Mouse (Mus musculus) liver, embryonic 11.5 days (tissue): ENCODE results near the gene Gm4302. TPM values are rescaled to one million over a fixed set of nuclear protein-coding genes. Genes with fewer than 3 reads are reported as not detected.
"Not testable (repeated sequence)": the region's sequence is repeated elsewhere in the genome, so short reads cannot be mapped to it uniquely, and the experiment has no call there.

Experiments
- ATAC-seq: fragments of 200-750 bp; cut with Nextera tagmentation; replicated peaks from 2 replicates; pipeline ENCODE4 v1.8.0; 2017; ENCODE audit warnings: moderate number of reproducible peaks, mild to moderate bottlenecking, moderate TSS enrichment, moderate library complexity; ENCODE audit not compliant: low FRiP score
- DNase-seq: peaks from one replicate; pipeline ENCODE4 v3.0.0-alpha.2; 2017; ENCODE audit warnings: low spot score
- H3K27ac ChIP-seq: fragments of 300-500 bp; sonication (generic); 2 replicates; pipeline ENCODE4 v1.5.1; 2014; ENCODE audit warnings: mild to moderate bottlenecking, low read depth, low read length, control low read depth
- H3K27me3 ChIP-seq: fragments of 300-500 bp; sonication (generic); replicated peaks from 2 replicates; pipeline ENCODE4 v1.6.1; 2014; ENCODE audit warnings: low read length, mixed read lengths; ENCODE audit not compliant: control insufficient read depth, insufficient read depth
- H3K36me3 ChIP-seq: fragments of 300-500 bp; sonication (generic); 2 replicates; pipeline ENCODE4 v1.6.1; 2014; ENCODE audit warnings: mild to moderate bottlenecking, low read length, moderate library complexity, mixed read lengths; ENCODE audit not compliant: control insufficient read depth, insufficient read depth
- H3K4me1 ChIP-seq: fragments of 300-500 bp; sonication (generic); replicated peaks from 2 replicates; pipeline ENCODE4 v1.6.1; 2014; ENCODE audit warnings: low read length, mixed read lengths; ENCODE audit not compliant: control insufficient read depth, insufficient read depth
- H3K4me2 ChIP-seq: fragments of 300-500 bp; sonication (generic); 2 replicates; pipeline ENCODE4 v1.6.1; 2014; ENCODE audit warnings: mild to moderate bottlenecking, control low read depth, moderate library complexity
- H3K4me3 ChIP-seq: fragments of 300-500 bp; sonication (generic); 2 replicates; pipeline ENCODE4 v1.5.1; 2014; ENCODE audit warnings: low read depth, low read length, control low read depth
- H3K9ac ChIP-seq: fragments of 300-500 bp; sonication (generic); 2 replicates; pipeline ENCODE4 v1.6.1; 2014; ENCODE audit warnings: low read depth, low read length, control low read depth
- H3K9me3 ChIP-seq: fragments of 300-500 bp; sonication (generic); 2 replicates; pipeline ENCODE4 v1.6.1; 2016; ENCODE audit warnings: low read length, inconsistent platforms, mixed read lengths; ENCODE audit not compliant: control insufficient read depth
- WGBS: fragments of 180-500 bp; shearing (Covaris S2); extraction: QIAGEN DNeasy Blood & Tissue Kit; methylation state at CpG from one replicate; pipeline ENCODE4 v1.1.7; 2014; 5-methylcytosine and 5-hydroxymethylcytosine counted together
- polyA plus RNA-seq: library from polyadenylated mRNA; unstranded; fragments of >200 nt; fragmentation: Nextera tagmentation; extraction: Ambion mirVana; gene quantifications from 2 replicates; pipeline ENCODE4 v1.2.1, GENCODE M21; 2014

The Gm4302 gene
- not detected in 2 replicates for polyA plus RNA-seq

GRCm38 (mm10) chr10:100340536-100340935 lies at the start of gene Gm4302:
Gene Gm4302, plus strand, starts transcription at chr10:100340836.
- WGBS: no CpG with 5 or more reads among the region's 3 CpGs
- H3K4me1 ChIP-seq: not testable (repeated sequence)

GRCm38 (mm10) chr10:100296105-100296504 lies 44.5 kb upstream of the Gm4302 start:
- Histone ChIP-seq H3K4me1 (no peaks in the 10 kb centered on the region), H3K4me2 (no peak overlapping the region), H3K9ac (no peak overlapping the region), H3K9me3 (no peaks in the 10 kb centered on the region), H3K36me3 (no peaks in the 10 kb centered on the region), H3K27ac (no peak overlapping the region), H3K27me3 (no peaks in the 10 kb centered on the region), H3K4me3 (no peak overlapping the region)
- no peak for DNase-seq
- no peak for ATAC-seq
- 72% methylated on average over 2 of the region's 2 CpGs for WGBS

More at GRCm38 (mm10) chr10:100340536-100340935, at the start of gene Gm4302:
- not testable (repeated sequence) for H3K4me2 ChIP-seq, H3K27me3 ChIP-seq, H3K4me3 ChIP-seq, H3K9me3 ChIP-seq, H3K9ac ChIP-seq, H3K27ac ChIP-seq, H3K36me3 ChIP-seq, DNase-seq, ATAC-seq

- H3K4me3 ChIP-seq, ATAC-seq: not testable (repeated sequence)
These were observed 40.5 kb upstream of the Gm4302 start for GRCm38 (mm10) chr10:100300106-100300505.

GRCm38 (mm10) chr10:100335376-100335775 lies 5.3 kb upstream of the Gm4302 start, which contains the start of gene Gm4301:
Gene Gm4301, plus strand, starts transcription at chr10:100335676.
- not testable (repeated sequence) for H3K27ac ChIP-seq, H3K4me2 ChIP-seq, H3K9ac ChIP-seq, H3K4me3 ChIP-seq, DNase-seq, H3K9me3 ChIP-seq, H3K36me3 ChIP-seq, ATAC-seq, H3K4me1 ChIP-seq, H3K27me3 ChIP-seq
- WGBS: no CpG with 5 or more reads among the region's 2 CpGs

More at GRCm38 (mm10) chr10:100300106-100300505, 40.5 kb upstream of the Gm4302 start:
- H3K9ac ChIP-seq, DNase-seq, H3K4me2 ChIP-seq, H3K9me3 ChIP-seq, H3K27ac ChIP-seq, H3K4me1 ChIP-seq, H3K27me3 ChIP-seq, H3K36me3 ChIP-seq: not testable (repeated sequence)

- DNase-seq, H3K9ac ChIP-seq, H3K27ac ChIP-seq, H3K27me3 ChIP-seq, H3K4me1 ChIP-seq, H3K4me2 ChIP-seq, H3K9me3 ChIP-seq, ATAC-seq, H3K36me3 ChIP-seq, H3K4me3 ChIP-seq: not testable (repeated sequence)
- WGBS: no CpG with 5 or more reads among the region's 3 CpGs
These were observed 5.0 kb downstream of the Gm4302 start, which contains the start of gene Gm4303 for GRCm38 (mm10) chr10:100345672-100346071. Gene Gm4303, plus strand, starts transcription at chr10:100345972.

GRCm38 (mm10) chr10:100350793-100351192 lies 10.2 kb downstream of the Gm4302 start, which contains the start of gene Gm4305:
Gene Gm4305, plus strand, starts transcription at chr10:100351093.
- H3K9ac ChIP-seq, ATAC-seq, H3K4me1 ChIP-seq, H3K36me3 ChIP-seq, DNase-seq, H3K9me3 ChIP-seq, H3K27ac ChIP-seq, H3K4me3 ChIP-seq, H3K27me3 ChIP-seq, H3K4me2 ChIP-seq: not testable (repeated sequence)
- WGBS: no CpG with 5 or more reads among the region's 3 CpGs

GRCm38 (mm10) chr10:100356841-100357240 lies 16.2 kb downstream of the Gm4302 start:
- H3K4me3 ChIP-seq, ATAC-seq, H3K9ac ChIP-seq, H3K36me3 ChIP-seq, H3K9me3 ChIP-seq, H3K4me2 ChIP-seq, H3K27me3 ChIP-seq, DNase-seq, H3K4me1 ChIP-seq, H3K27ac ChIP-seq: not testable (repeated sequence)
- 25% methylated on average over 1 of the region's 2 CpGs for WGBS

- not testable (repeated sequence) for ATAC-seq, H3K27ac ChIP-seq, DNase-seq, H3K9me3 ChIP-seq, H3K27me3 ChIP-seq, H3K4me2 ChIP-seq, H3K4me1 ChIP-seq, H3K4me3 ChIP-seq, H3K9ac ChIP-seq, H3K36me3 ChIP-seq
- no CpG with 5 or more reads among the region's 3 CpGs for WGBS
These were observed 20.4 kb downstream of the Gm4302 start, which contains the start of gene Gm4307 for GRCm38 (mm10) chr10:100361038-100361437. Gene Gm4307, plus strand, starts transcription at chr10:100361338.

- not testable (repeated sequence) for ATAC-seq, H3K9me3 ChIP-seq, H3K27me3 ChIP-seq, DNase-seq, H3K9ac ChIP-seq, H3K4me2 ChIP-seq, H3K4me1 ChIP-seq, H3K4me3 ChIP-seq, H3K27ac ChIP-seq, H3K36me3 ChIP-seq
- WGBS: no CpG with 5 or more reads among the region's 2 CpGs
These were observed 41.8 kb downstream of the Gm4302 start, which contains the start of gene Gm4312 for GRCm38 (mm10) chr10:100382460-100382859. Gene Gm4312, minus strand, starts transcription at chr10:100382560.
